ENCODE assay signal across 8 mouse cellular contexts in the genomic region with DNA sequence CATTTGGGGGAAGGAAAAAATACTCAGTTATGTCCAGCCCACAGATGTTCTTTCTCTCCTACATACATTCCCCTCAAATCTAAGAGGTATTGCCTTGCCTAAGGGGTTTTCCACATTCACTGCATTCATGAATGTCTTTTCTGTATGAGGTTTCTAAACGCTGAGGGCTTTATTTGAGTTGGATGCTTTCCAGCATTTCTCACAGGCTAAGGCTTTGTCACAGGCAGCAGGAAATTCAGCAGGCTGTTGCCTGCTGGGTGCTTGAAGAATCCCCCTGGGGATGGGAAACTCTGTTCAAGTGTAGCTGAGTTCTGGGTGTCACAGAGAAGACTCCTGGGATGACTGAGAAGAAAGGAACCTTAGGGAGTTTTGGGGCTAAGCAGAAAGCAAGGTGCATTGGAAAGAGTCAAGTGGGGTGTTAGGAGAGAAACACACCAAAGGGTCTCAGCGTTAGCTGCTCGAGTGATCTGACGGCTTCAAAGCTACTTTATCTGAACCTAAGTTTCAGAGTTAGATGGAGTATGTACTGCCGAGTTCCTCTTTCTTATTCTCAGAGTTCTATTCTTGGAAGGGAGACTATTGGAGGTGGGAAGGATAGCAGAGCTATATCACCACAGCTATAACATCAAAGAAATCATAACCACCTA. TPM values are rescaled to one million over a fixed set of nuclear protein-coding genes. Genes with fewer than 3 reads are reported as not detected.
DNase-seq lines count a peak whose midpoint lies in the region; ATAC-seq lines count a peak whose summit lies in the region.

No protein-coding gene starts in this region.

- no peak for DNase-seq in limb, embryonic 10.5 days (ENCODE audit: low spot score)
- no peak for DNase-seq in spleen, postnatal 36 days (ENCODE audit: low spot score in 2 of 2)
- no peak for DNase-seq in B cell, adult 2 months
- DNase-seq in urinary bladder, postnatal 10 days (ENCODE audit: low spot score), result no peak

- 0 out of 2 replicates have a peak, but pooled peaks cover 8% of the 10 kb centered on the region for H3K4me1 ChIP-seq in limb, embryonic 12.5 days (replicated peaks)
- H3K4me1 ChIP-seq in limb, embryonic 10.5 days, result peaks cover 5% of the 10 kb centered on the region
- H3K4me1 ChIP-seq in hindbrain, embryonic 13.5 days (replicated peaks), result peaks cover 11% of the 10 kb centered on the region; the same call in 1 of the 2 replicates
- peaks cover 5% of the 10 kb centered on the region; the same call in 1 of the 2 replicates for H3K4me1 ChIP-seq in neural tube, embryonic 14.5 days (ENCODE audit: control insufficient read depth, insufficient read depth, low read length)

- no peak overlapping the region for H3K4me2 ChIP-seq in limb, embryonic 12.5 days
- no peak overlapping the region for H3K4me2 ChIP-seq in hindbrain, embryonic 13.5 days
- H3K4me2 ChIP-seq in neural tube, embryonic 14.5 days (ENCODE audit: low read depth, low read length), result no peak overlapping the region

- peak overlapping the region; percentile 59 for H3K27ac ChIP-seq in limb, embryonic 12.5 days
- H3K27ac ChIP-seq in limb, embryonic 10.5 days, result no peak overlapping the region
- H3K27ac ChIP-seq in hindbrain, embryonic 13.5 days, result peak overlapping the region; percentile 45
- peak overlapping the region; percentile 34; the same call in 1 of the 2 replicates for H3K27ac ChIP-seq in neural tube, embryonic 14.5 days (ENCODE audit: low read depth, low read length)

- H3K9me3 ChIP-seq in limb, embryonic 12.5 days, result no peaks in the 10 kb centered on the region
- H3K9me3 ChIP-seq in limb, embryonic 10.5 days (replicated peaks), result no peaks in the 10 kb centered on the region
- no peaks in the 10 kb centered on the region for H3K9me3 ChIP-seq in hindbrain, embryonic 13.5 days
- no peaks in the 10 kb centered on the region for H3K9me3 ChIP-seq in neural tube, embryonic 14.5 days (ENCODE audit: control insufficient read depth, low read length)

- H3K9ac ChIP-seq in limb, embryonic 12.5 days (replicated peaks), result no peak overlapping the region
- no peak overlapping the region for H3K9ac ChIP-seq in hindbrain, embryonic 13.5 days
- H3K9ac ChIP-seq in neural tube, embryonic 14.5 days (replicated peaks; ENCODE audit: low read depth, low read length), result no peak overlapping the region

- H3K4me3 ChIP-seq in limb, embryonic 12.5 days (replicated peaks), result no peak overlapping the region
- no peak overlapping the region for H3K4me3 ChIP-seq in limb, embryonic 10.5 days
- H3K4me3 ChIP-seq in hindbrain, embryonic 13.5 days, result no peak overlapping the region
- H3K4me3 ChIP-seq in neural tube, embryonic 14.5 days (ENCODE audit: low read depth, low read length), result no peak overlapping the region

- WGBS in limb, embryonic 12.5 days, result 66% methylated on average over 5 of the region's 5 CpGs
- 80% methylated on average over 5 of the region's 5 CpGs for WGBS in limb, embryonic 10.5 days
- WGBS in hindbrain, embryonic 13.5 days, result 65% methylated on average over 5 of the region's 5 CpGs
- WGBS in neural tube, embryonic 14.5 days, result 57% methylated on average over 5 of the region's 5 CpGs

- no peaks in the 10 kb centered on the region for H3K36me3 ChIP-seq in limb, embryonic 12.5 days
- H3K36me3 ChIP-seq in limb, embryonic 10.5 days, result no peaks in the 10 kb centered on the region
- no peaks in the 10 kb centered on the region for H3K36me3 ChIP-seq in hindbrain, embryonic 13.5 days
- no peaks in the 10 kb centered on the region for H3K36me3 ChIP-seq in neural tube, embryonic 14.5 days (ENCODE audit: control insufficient read depth, insufficient read depth, low read length)

- H3K27me3 ChIP-seq in limb, embryonic 12.5 days, result no peaks in the 10 kb centered on the region
- H3K27me3 ChIP-seq in limb, embryonic 10.5 days (ENCODE audit: low read depth, poor library complexity, severe bottlenecking), result no peaks in the 10 kb centered on the region
- no peaks in the 10 kb centered on the region for H3K27me3 ChIP-seq in hindbrain, embryonic 13.5 days
- no peaks in the 10 kb centered on the region for H3K27me3 ChIP-seq in neural tube, embryonic 14.5 days (ENCODE audit: control insufficient read depth, insufficient read depth, low read length)

- no peak for ATAC-seq in limb, embryonic 12.5 days (ENCODE audit: insufficient number of reproducible peaks, insufficient read depth, low FRiP score, low TSS enrichment, low read depth)
- ATAC-seq in common myeloid progenitor, adult 5-6 weeks (replicated peaks; ENCODE audit: low read depth, poor library complexity, severe bottlenecking), result peak; percentile 64
- no peak for ATAC-seq in hindbrain, embryonic 13.5 days (ENCODE audit: low FRiP score)
- peak; percentile 72 for ATAC-seq in neural tube, embryonic 14.5 days (ENCODE audit: low read depth)

RNA-seq across cellular contexts. Expression of a gene that starts 14.2 kb away (rescaled TPM):
- 6.3 and 6.4 TPM in 2 replicates for polyA plus RNA-seq in limb, embryonic 12.5 days (2016; fragmentation: Nextera tagmentation; extraction: Ambion mirVana)
- polyA plus RNA-seq in limb, embryonic 10.5 days (2016; fragmentation: Nextera tagmentation; extraction: Ambion mirVana), result 7.3 and 7.5 TPM in 2 replicates
- 9.4 and 11.4 TPM in 2 replicates for total RNA-seq in common myeloid progenitor, adult 5-6 weeks (2017)
- polyA plus RNA-seq in hindbrain, embryonic 13.5 days (2015; fragmentation: Nextera tagmentation; extraction: Ambion mirVana), result 7.9 and 8.6 TPM in 2 replicates
- 9.6 and 11.6 TPM in 2 replicates for polyA plus RNA-seq in neural tube, embryonic 14.5 days (2014; fragmentation: Nextera tagmentation; extraction: Ambion mirVana)

RNA-seq across cellular contexts. Expression of a gene that starts 54.5 kb away (rescaled TPM):
- 164 and 172 TPM in 2 replicates for polyA plus RNA-seq in limb, embryonic 12.5 days (2016; fragmentation: Nextera tagmentation; extraction: Ambion mirVana)
- polyA plus RNA-seq in limb, embryonic 10.5 days (2016; fragmentation: Nextera tagmentation; extraction: Ambion mirVana), result 179 and 182 TPM in 2 replicates
- 79.4 and 86.3 TPM in 2 replicates for total RNA-seq in common myeloid progenitor, adult 5-6 weeks (2017)
- polyA plus RNA-seq in hindbrain, embryonic 13.5 days (2015; fragmentation: Nextera tagmentation; extraction: Ambion mirVana), result 307 and 315 TPM in 2 replicates
- polyA plus RNA-seq in neural tube, embryonic 14.5 days (2014; fragmentation: Nextera tagmentation; extraction: Ambion mirVana), result 451 and 533 TPM in 2 replicates

Comparison
In these comparisons a context has a peak if more than half of its experiments do, and no peak if none do; other contexts are left out.
1. ATAC-seq: peak in common myeloid progenitor, adult 5-6 weeks (single experiment) and neural tube, embryonic 14.5 days (single experiment); none in limb, embryonic 12.5 days (single experiment) and hindbrain, embryonic 13.5 days (single experiment).